Mouse (Mus musculus) kidney, postnatal 10 days (tissue): Measurements from ENCODE around the gene Ube2s.
A peak's percentile ranks its signal among the peaks of the same experiment; 100 is the strongest.
"Not testable (repeated sequence)": the region's sequence is repeated elsewhere in the genome, so short reads cannot be mapped to it uniquely, and the experiment has no call there.

ENCODE experiments used
- DNase-seq: peaks from one replicate; pipeline ENCODE4 v3.0.0; 2021; ENCODE audit warnings: mixed read lengths

The Ube2s gene

GRCm38 (mm10) chr7:4812303-4813104, at the start of gene Ube2s:
Ube2s (minus strand) TSS chr7:4812590.
- DNase-seq, result peak; percentile 99

GRCm38 (mm10) chr7:4860926-4861325, 48.5 kb upstream of the Ube2s start:
- DNase-seq, result not testable (repeated sequence)

GRCm38 (mm10) chr7:4859418-4859978, 47.1 kb upstream of the Ube2s start:
- no peak for DNase-seq

- DNase-seq, result no peak
These were observed 44.9 kb upstream of the Ube2s start for GRCm38 (mm10) chr7:4857321-4857720.

GRCm38 (mm10) chr7:4856508-4856907, 44.1 kb upstream of the Ube2s start:
- no peak for DNase-seq

- DNase-seq, result no peak
These were observed 41.2 kb upstream of the Ube2s start for GRCm38 (mm10) chr7:4853613-4854012.

GRCm38 (mm10) chr7:4851315-4851688, 38.9 kb upstream of the Ube2s start:
- DNase-seq, result no peak

- DNase-seq, result no peak
These were observed 38.4 kb upstream of the Ube2s start for GRCm38 (mm10) chr7:4850621-4851314.

- no peak for DNase-seq
These were observed 37.0 kb upstream of the Ube2s start for GRCm38 (mm10) chr7:4849372-4849771.

- DNase-seq, result peak; percentile 84
These were observed 32.5 kb upstream of the Ube2s start for GRCm38 (mm10) chr7:4844917-4845309.

GRCm38 (mm10) chr7:4844245-4844916, 32.0 kb upstream of the Ube2s start, which contains the start of gene Shisa7:
Shisa7 (minus strand) TSS chr7:4844696.
- DNase-seq, result no peak

- peak; percentile 35 for DNase-seq
These were observed 31.3 kb upstream of the Ube2s start for GRCm38 (mm10) chr7:4843604-4844244.

- DNase-seq, result peak; percentile 48
These were observed 30.3 kb upstream of the Ube2s start for GRCm38 (mm10) chr7:4842634-4843131.

GRCm38 (mm10) chr7:4842077-4842476, 29.7 kb upstream of the Ube2s start:
- DNase-seq, result no peak

GRCm38 (mm10) chr7:4837639-4838038, 25.2 kb upstream of the Ube2s start:
- no peak for DNase-seq

- DNase-seq, result peak; percentile 80
These were observed 24.0 kb upstream of the Ube2s start for GRCm38 (mm10) chr7:4836351-4836792.

- DNase-seq, result peak; percentile 46
These were observed 23.4 kb upstream of the Ube2s start for GRCm38 (mm10) chr7:4835631-4836327.

- DNase-seq, result no peak
These were observed 18.1 kb upstream of the Ube2s start for GRCm38 (mm10) chr7:4830476-4830875.

GRCm38 (mm10) chr7:4825365-4825764, 13.0 kb upstream of the Ube2s start:
- DNase-seq, result no peak

GRCm38 (mm10) chr7:4822162-4822907, 9.9 kb upstream of the Ube2s start:
- DNase-seq, result peak; percentile 37

GRCm38 (mm10) chr7:4821690-4822089, 9.3 kb upstream of the Ube2s start:
- no peak for DNase-seq
